Mouse (Mus musculus) CH12F3 (cell line): Measurements from ENCODE around the gene Gm3739.
"Not testable (repeated sequence)": the region's sequence is repeated elsewhere in the genome, so short reads cannot be mapped to it uniquely, and the experiment has no call there.

Experiments
- in situ Hi-C: fragments of 300-500 bp; cut with MboI; formaldehyde crosslinking; loops from 2 replicates; pipeline ENCODE4 v1.14.3; 2020; ENCODE audit warnings: low sequenced_read_pairs

Gene Gm3739

GRCm38 (mm10) chr14:7314661-7315060 is at the start of gene Gm3739:
TSS of gene Gm3739 (minus strand) at chr14:7315049.
- in situ Hi-C loops, result not testable (repeated sequence)

- in situ Hi-C loops, result not testable (repeated sequence)
Observed at GRCm38 (mm10) chr14:7332295-7332694, 17.4 kb upstream of the Gm3739 start, which contains the start of gene Gm5797. TSS of gene Gm5797 (minus strand) at chr14:7332395.

GRCm38 (mm10) chr14:7315093-7315492 is 244 bp upstream of the Gm3739 start:
- in situ Hi-C loops, result not testable (repeated sequence)

- in situ Hi-C loops, result not testable (repeated sequence)
Observed at GRCm38 (mm10) chr14:7264614-7265013, 50.2 kb downstream of the Gm3739 start, which contains the start of gene Gm3727. TSS of gene Gm3727 (minus strand) at chr14:7264714.
